Mouse (Mus musculus) intestine, embryonic 16.5 days (tissue): ENCODE measurements around the gene Tln1. TPM values are rescaled to one million over a fixed set of nuclear protein-coding genes. Genes with fewer than 3 reads are reported as not detected.
A peak's percentile ranks its signal among the peaks of the same experiment; 100 is the strongest.

Experiments used
- ATAC-seq: fragments of 200-750 bp; cut with Nextera tagmentation; 2 replicates; pipeline ENCODE4 v1.8.0; 2017; ENCODE audit warnings: moderate TSS enrichment, moderate library complexity
- H3K27ac ChIP-seq: fragments of 300-500 bp; sonication (generic); 2 replicates; pipeline ENCODE4 v1.5.1; 2014; ENCODE audit warnings: mild to moderate bottlenecking, low read length
- H3K27me3 ChIP-seq: fragments of 300-500 bp; sonication (generic); replicated peaks from 2 replicates; pipeline ENCODE4 v1.6.1; 2014; ENCODE audit warnings: low read length, control low read depth, mixed read lengths; ENCODE audit not compliant: control insufficient read depth, insufficient read depth
- H3K36me3 ChIP-seq: fragments of 300-500 bp; sonication (generic); 2 replicates; pipeline ENCODE4 v1.6.1; 2014; ENCODE audit warnings: low read length, control low read depth; ENCODE audit not compliant: control insufficient read depth, insufficient read depth
- H3K4me1 ChIP-seq: fragments of 300-500 bp; sonication (generic); 2 replicates; pipeline ENCODE4 v1.6.1; 2014; ENCODE audit warnings: low read length, control low read depth, mixed read lengths; ENCODE audit not compliant: control insufficient read depth, insufficient read depth
- H3K4me2 ChIP-seq: fragments of 300-500 bp; sonication (generic); 2 replicates; pipeline ENCODE4 v1.6.1; 2014; ENCODE audit warnings: low read depth, low read length, control low read depth
- H3K4me3 ChIP-seq: fragments of 300-500 bp; sonication (generic); 2 replicates; pipeline ENCODE4 v1.5.1; 2014; ENCODE audit warnings: mild to moderate bottlenecking, low read length
- H3K9ac ChIP-seq: fragments of 300-500 bp; sonication (generic); 2 replicates; pipeline ENCODE4 v1.6.1; 2014; ENCODE audit warnings: low read depth, low read length
- H3K9me3 ChIP-seq: fragments of 300-500 bp; sonication (generic); 2 replicates; pipeline ENCODE4 v1.6.1; 2016; ENCODE audit warnings: low read length, control low read depth; ENCODE audit not compliant: control insufficient read depth
- WGBS: fragments of 180-500 bp; shearing (Covaris S2); extraction: QIAGEN DNeasy Blood & Tissue Kit; methylation state at CpG from one replicate; pipeline ENCODE4 v1.1.7; 2014; 5-methylcytosine and 5-hydroxymethylcytosine counted together
- polyA plus RNA-seq: library from polyadenylated mRNA; unstranded; fragments of >200 nt; fragmentation: Nextera tagmentation; extraction: Ambion mirVana; gene quantifications from 2 replicates; pipeline ENCODE4 v1.2.1, GENCODE M21; 2015

Tln1 gene
- polyA plus RNA-seq, 1 experiment from 2014 or later: 41.2 TPM

DNA sequence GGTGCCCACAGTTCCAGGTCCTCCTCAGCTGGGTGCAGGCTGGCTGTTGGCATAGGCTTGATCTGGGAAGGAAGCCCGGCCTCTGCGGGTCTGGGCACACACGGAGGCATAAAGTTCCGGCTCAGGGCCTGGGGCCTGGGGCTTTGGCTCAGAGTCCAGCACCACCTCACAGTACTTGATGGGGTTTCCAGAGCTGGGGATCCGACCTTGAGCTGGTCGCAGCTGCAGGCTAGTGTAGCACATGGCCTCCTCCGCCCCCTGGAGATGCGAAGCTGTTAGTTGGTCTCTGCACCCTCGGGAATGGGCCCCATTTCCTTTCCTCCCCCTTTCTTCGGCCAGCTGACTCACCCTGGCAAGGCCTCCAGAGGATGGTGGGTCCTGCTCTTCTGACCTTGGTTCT lies 79.9 kb downstream of the Tln1 start:
- no peak for ATAC-seq
- Histone ChIP-seq H3K4me2 (no peak overlapping the region), H3K27me3 (no peaks in the 10 kb centered on the region), H3K9ac (peak overlapping the region; percentile 31; the same call in 1 of the 2 replicates), H3K9me3 (no peaks in the 10 kb centered on the region), H3K36me3 (no peaks in the 10 kb centered on the region), H3K4me1 (0 out of 2 replicates have a peak, but pooled peaks cover 5% of the 10 kb centered on the region), H3K27ac (no peak overlapping the region), H3K4me3 (no peak overlapping the region)
- 66% methylated on average over 10 of the region's 10 CpGs for WGBS

DNA sequence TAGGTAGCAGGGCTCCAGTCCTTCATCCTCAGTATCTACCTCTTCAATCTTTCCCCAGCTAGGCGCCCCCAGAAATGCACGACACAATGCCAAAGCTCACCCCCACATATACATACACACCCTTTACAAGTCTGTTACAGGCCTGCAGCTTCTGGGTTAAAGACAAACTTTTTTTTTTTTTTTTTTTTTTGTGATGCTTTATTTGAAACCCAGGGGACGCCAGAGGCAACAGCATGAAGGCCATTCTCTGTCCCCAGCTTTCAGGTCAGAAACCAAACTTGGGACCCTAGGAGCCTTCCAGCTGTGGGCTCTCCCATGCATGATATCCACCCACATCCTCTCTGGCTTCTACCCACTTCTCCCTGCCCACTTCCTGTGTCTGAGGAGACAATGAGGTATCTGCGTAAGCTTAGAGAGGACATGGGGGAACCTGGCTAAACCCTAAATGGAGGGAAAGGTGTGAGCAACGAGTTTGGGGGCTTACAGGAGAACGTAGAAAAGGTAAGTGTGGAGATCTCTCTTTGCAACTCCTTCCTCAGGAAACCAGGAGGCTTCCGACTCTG lies 80.5 kb downstream of the Tln1 start:
- Histone ChIP-seq H3K4me2 (no peak overlapping the region), H3K27ac (no peak overlapping the region), H3K36me3 (no peaks in the 10 kb centered on the region), H3K9me3 (no peaks in the 10 kb centered on the region), H3K4me1 (0 out of 2 replicates have a peak, but pooled peaks cover 5% of the 10 kb centered on the region), H3K27me3 (no peaks in the 10 kb centered on the region), H3K4me3 (no peak overlapping the region), H3K9ac (peak overlapping the region; percentile 31; the same call in 1 of the 2 replicates)
- WGBS: 65% methylated on average over 7 of the region's 7 CpGs
- no peak for ATAC-seq

Other genes starting within 250 kb of the Tln1 start
- 11.8 and 13.0 TPM in 2 replicates for gene Rusc2, start 180.7 kb downstream of the Tln1 start, polyA plus RNA-seq
- 0.10 and 0.24 TPM in 2 replicates for gene Fam166b, start 133.6 kb downstream of the Tln1 start, polyA plus RNA-seq
- 1.7 and 2.2 TPM in 2 replicates for gene Tesk1, start 120.8 kb downstream of the Tln1 start, polyA plus RNA-seq
- gene Cd72, start 108.1 kb downstream of the Tln1 start, polyA plus RNA-seq: 2.5 and 2.6 TPM in 2 replicates
- gene Sit1, start 79.0 kb downstream of the Tln1 start, polyA plus RNA-seq: not detected in 2 replicates
- gene Ccdc107, start 69.8 kb downstream of the Tln1 start, polyA plus RNA-seq: 96.7 and 102 TPM in 2 replicates
- gene Arhgef39, start 63.0 kb downstream of the Tln1 start, polyA plus RNA-seq: 40.9 and 49.7 TPM in 2 replicates
- 25.0 and 25.2 TPM in 2 replicates for gene Car9, start 55.7 kb downstream of the Tln1 start, polyA plus RNA-seq
- 574 and 599 TPM in 2 replicates for gene Tpm2, start 38.9 kb downstream of the Tln1 start, polyA plus RNA-seq
- 78.7 and 80.5 TPM in 2 replicates for gene Creb3, start 359 bp downstream of the Tln1 start, polyA plus RNA-seq
- gene Rgp1, start 16.0 kb upstream of the Tln1 start, polyA plus RNA-seq: 18.2 and 19.5 TPM in 2 replicates
- 12.5 and 12.9 TPM in 2 replicates for gene Gba2, start 16.2 kb upstream of the Tln1 start, polyA plus RNA-seq
- gene Msmp, start 21.8 kb upstream of the Tln1 start, polyA plus RNA-seq: 1.0 TPM in 1 of 2 replicates, not detected in the other
- gene Npr2, start 69.2 kb upstream of the Tln1 start, polyA plus RNA-seq: 4.9 and 6.2 TPM in 2 replicates
- gene Spag8, start 90.9 kb upstream of the Tln1 start, polyA plus RNA-seq: 0.60 and 1.3 TPM in 2 replicates
- gene Hint2, start 93.8 kb upstream of the Tln1 start, polyA plus RNA-seq: 187 and 208 TPM in 2 replicates
- gene Tmem8b, start 106.3 kb upstream of the Tln1 start, polyA plus RNA-seq: 3.3 and 3.4 TPM in 2 replicates
- 1.6 and 2.2 TPM in 2 replicates for gene Fam221b, start 106.5 kb upstream of the Tln1 start, polyA plus RNA-seq
- gene Olfr70, start 138.1 kb upstream of the Tln1 start, polyA plus RNA-seq: not detected in 2 replicates
- gene Olfr71, start 147.6 kb upstream of the Tln1 start, polyA plus RNA-seq: not detected in 2 replicates
- 1.1 TPM in 2 replicates for gene Hrct1, start 164.5 kb upstream of the Tln1 start, polyA plus RNA-seq
- gene Spaar, start 167.3 kb upstream of the Tln1 start, polyA plus RNA-seq: 0.12 and 0.15 TPM in 2 replicates
- gene Olfr159, start 208.3 kb upstream of the Tln1 start, polyA plus RNA-seq: not detected in 2 replicates